Mouse (Mus musculus) cortical plate, adult 2 months (tissue): ENCODE measurements at regions not wholly inside any gene's neighbourhood (a gene's known extent, or its start where the extent isn't known, plus 50 kb on each side); places are given as distances from the start of the nearest gene placed in this dataset.
"Not testable (repeated sequence)": the region's sequence is repeated elsewhere in the genome, so short reads cannot be mapped to it uniquely, and the experiment has no call there.

ENCODE experiments used
- H3K27ac ChIP-seq: fragments of 200-500 bp; 2 replicates; pipeline ENCODE4 v1.5.1; 2012; ENCODE audit warnings: low read length, control low read depth, inconsistent platforms; ENCODE audit not compliant: insufficient read depth
- H3K4me1 ChIP-seq: fragments of 200-500 bp; 2 replicates; pipeline ENCODE4 v1.6.1; 2011; ENCODE audit warnings: low read length; ENCODE audit not compliant: control insufficient read depth, insufficient read depth
- H3K4me3 ChIP-seq: fragments of 200-500 bp; 2 replicates; pipeline ENCODE4 v1.5.1; 2011; ENCODE audit warnings: mild to moderate bottlenecking, low read length, control low read depth; ENCODE audit not compliant: insufficient read depth
- CTCF ChIP-seq: fragments of 200-500 bp; IDR thresholded peaks from 2 replicates; pipeline ENCODE4 v1.5.1; 2011; ENCODE audit warnings: mild to moderate bottlenecking, control low read depth, low read length; ENCODE audit not compliant: insufficient read depth; ENCODE audit errors: extremely low read depth
- POLR2A ChIP-seq: fragments of 200-500 bp; IDR thresholded peaks from 2 replicates; pipeline ENCODE4 v1.6.1; 2011; ENCODE audit warnings: mild to moderate bottlenecking, low read length, control low read depth; ENCODE audit not compliant: insufficient read depth; ENCODE audit errors: extremely low read depth

GRCm38 (mm10) chr3:15007821-15008220, 121.7 kb downstream of the Car2 start:
- no peaks in the 10 kb centered on the region for H3K4me1 ChIP-seq
- no peak for TF ChIP-seq CTCF
- TF ChIP-seq POLR2A, result no peak
- H3K4me3 ChIP-seq, result no peak overlapping the region
- no peak overlapping the region for H3K27ac ChIP-seq

- Histone ChIP-seq H3K4me3 (no peak overlapping the region), H3K4me1 (no peaks in the 10 kb centered on the region), H3K27ac (no peak overlapping the region)
- no peak for TF ChIP-seq POLR2A
- TF ChIP-seq CTCF, result no peak
Measured at GRCm38 (mm10) chr3:15008501-15008900, 122.4 kb downstream of the Car2 start.

GRCm38 (mm10) chr3:15009747-15010146, 123.7 kb downstream of the Car2 start:
- no peak for TF ChIP-seq POLR2A
- no peak for TF ChIP-seq CTCF
- Histone ChIP-seq H3K27ac (no peak overlapping the region), H3K4me3 (no peak overlapping the region), H3K4me1 (no peaks in the 10 kb centered on the region)

GRCm38 (mm10) chr3:15016621-15017020, 130.5 kb downstream of the Car2 start:
- no peak overlapping the region for H3K27ac ChIP-seq
- no peak overlapping the region for H3K4me3 ChIP-seq
- TF ChIP-seq POLR2A, result no peak
- no peak for TF ChIP-seq CTCF
- H3K4me1 ChIP-seq, result no peaks in the 10 kb centered on the region

GRCm38 (mm10) chr3:15022773-15023172, 136.7 kb downstream of the Car2 start:
- no peak overlapping the region for H3K4me3 ChIP-seq
- TF ChIP-seq POLR2A (no peak), CTCF (no peak)

GRCm38 (mm10) chr3:15040866-15041528, 154.9 kb downstream of the Car2 start:
- no peak overlapping the region for H3K27ac ChIP-seq
- H3K4me3 ChIP-seq, result no peak overlapping the region
- no peak for TF ChIP-seq POLR2A
- H3K4me1 ChIP-seq, result no peaks in the 10 kb centered on the region

More at GRCm38 (mm10) chr3:15022773-15023172, 136.7 kb downstream of the Car2 start:
- Histone ChIP-seq H3K4me1 (no peaks in the 10 kb centered on the region), H3K27ac (no peak overlapping the region)

GRCm38 (mm10) chr3:15053968-15054367, 167.9 kb downstream of the Car2 start:
- Histone ChIP-seq H3K27ac (no peak overlapping the region), H3K4me1 (no peaks in the 10 kb centered on the region), H3K4me3 (no peak overlapping the region)
- TF ChIP-seq POLR2A, result no peak
- TF ChIP-seq CTCF, result no peak

- not testable (repeated sequence) for H3K4me1 ChIP-seq, H3K4me3 ChIP-seq, H3K27ac ChIP-seq
Measured at GRCm38 (mm10) chr3:15055516-15056256, 169.6 kb downstream of the Car2 start.

- H3K4me3 ChIP-seq, H3K27ac ChIP-seq, H3K4me1 ChIP-seq: not testable (repeated sequence)
Measured at GRCm38 (mm10) chr3:15056788-15057585, 170.9 kb downstream of the Car2 start.

- H3K4me1 ChIP-seq, result no peaks in the 10 kb centered on the region
- H3K27ac ChIP-seq, result no peak overlapping the region
- H3K4me3 ChIP-seq, result no peak overlapping the region
- no peak for TF ChIP-seq POLR2A
- TF ChIP-seq CTCF, result no peak
Measured at GRCm38 (mm10) chr3:15065681-15066080, 179.6 kb downstream of the Car2 start.

GRCm38 (mm10) chr3:15068256-15068655, 182.2 kb downstream of the Car2 start:
- no peak for TF ChIP-seq CTCF
- TF ChIP-seq POLR2A, result no peak
- H3K4me3 ChIP-seq, result no peak overlapping the region
- no peaks in the 10 kb centered on the region for H3K4me1 ChIP-seq
- no peak overlapping the region for H3K27ac ChIP-seq
